Mouse (Mus musculus): ENCODE results near the gene Hyal3. TPM values are rescaled to one million over a fixed set of nuclear protein-coding genes. Genes with fewer than 3 reads are reported as not detected.
"Not testable (repeated sequence)": the region's sequence is repeated elsewhere in the genome, so short reads cannot be mapped to it uniquely, and the experiment has no call there.

Gene Hyal3
- total RNA-seq, 1 experiment from 2014 or later = 2.8 TPM

DNA sequence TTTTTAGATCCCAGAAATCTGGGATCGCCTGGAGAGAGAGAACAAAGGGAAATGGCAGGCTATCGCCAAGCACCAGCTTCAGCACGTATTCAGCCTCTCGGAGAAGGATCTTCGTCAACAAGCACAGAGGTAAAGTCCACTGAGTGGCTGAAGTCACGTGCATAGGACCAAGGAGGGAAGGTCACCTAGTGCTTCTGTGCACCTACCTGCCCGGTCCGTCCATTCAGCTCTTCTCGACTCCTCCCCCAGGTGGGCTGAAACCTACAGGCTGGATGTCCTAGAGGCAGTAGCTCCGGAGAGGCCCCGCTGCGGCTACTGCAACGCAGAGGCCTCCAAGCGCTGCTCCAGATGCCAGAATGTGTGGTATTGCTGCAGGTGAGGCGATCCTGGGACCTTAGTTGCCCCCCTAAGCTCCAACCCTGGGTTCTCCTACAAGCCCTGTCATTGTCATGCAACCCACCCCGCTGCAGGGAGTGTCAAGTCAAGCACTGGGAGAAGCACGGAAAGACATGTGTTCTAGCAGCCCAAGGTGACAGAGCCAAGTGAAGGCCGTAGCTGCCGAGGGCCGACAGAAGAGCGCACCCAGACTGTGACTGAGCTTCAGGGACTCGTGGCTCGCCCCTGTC, 30.0 kb upstream of the Hyal3 start:
- no peak for DNase-seq

DNA sequence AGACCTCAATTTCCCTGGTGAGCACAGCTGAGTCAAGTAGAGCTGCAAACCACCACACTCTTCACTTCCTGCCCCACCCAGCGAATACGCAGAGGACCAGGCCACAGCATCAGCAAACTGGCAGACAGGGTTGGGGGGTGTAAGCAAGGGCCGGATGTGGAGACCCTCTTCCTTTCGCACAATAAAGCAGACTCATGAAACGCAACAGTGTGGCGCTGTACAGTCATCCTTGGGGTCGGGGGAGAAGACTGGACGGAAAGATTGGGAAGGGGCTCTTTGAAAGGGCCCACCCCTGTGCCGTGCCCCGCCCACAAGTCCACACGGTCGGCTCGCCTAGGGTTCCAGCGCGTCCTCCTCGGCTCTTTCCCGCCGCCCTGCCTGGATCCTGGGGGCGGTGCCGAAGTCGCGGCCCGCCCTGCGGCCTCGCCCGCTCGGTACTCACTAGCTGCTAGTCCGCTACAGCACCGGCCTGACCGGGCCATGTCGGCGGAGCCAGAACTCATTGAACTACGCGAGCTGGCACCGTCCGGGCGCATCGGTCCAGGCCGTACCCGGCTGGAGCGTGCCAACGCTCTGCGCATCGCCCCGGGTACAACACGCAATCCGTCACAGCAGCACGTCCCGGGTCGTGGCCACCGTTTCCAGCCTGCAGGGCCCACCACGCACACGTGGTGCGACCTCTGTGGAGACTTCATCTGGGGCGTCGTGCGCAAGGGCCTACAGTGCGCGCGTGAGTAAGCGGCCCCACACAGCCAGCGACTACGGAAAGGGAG, 29.3 kb upstream of the Hyal3 start, which contains the start of gene Rassf1:
Gene Rassf1, plus strand, starts transcription at position 439 of the 773 bp plus-strand sequence.
- peak; percentile 76 for DNase-seq

DNA sequence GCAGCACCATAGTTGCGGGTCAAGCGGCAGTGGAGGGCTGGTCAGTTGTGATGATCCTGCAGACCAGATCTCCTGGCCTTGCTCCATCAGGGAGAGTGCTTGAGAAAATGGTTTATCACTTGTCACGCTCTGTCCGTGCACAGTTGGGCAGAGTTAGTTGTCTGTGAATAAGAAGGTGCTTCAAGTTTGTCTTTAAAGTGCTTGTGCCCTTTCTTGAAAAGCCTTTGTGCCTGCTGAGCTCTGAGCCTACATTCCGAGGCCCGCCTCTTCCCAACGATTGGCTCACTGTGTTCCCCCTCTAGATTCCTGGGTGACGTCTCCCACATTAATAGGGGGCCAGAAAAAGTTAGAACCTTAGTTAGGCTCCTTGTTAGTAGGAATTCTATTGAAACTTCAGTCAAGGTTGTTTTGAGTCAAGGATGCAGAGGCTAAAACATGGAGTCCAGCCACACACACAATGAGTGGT, 28.7 kb upstream of the Hyal3 start:
- no peak for DNase-seq

DNA sequence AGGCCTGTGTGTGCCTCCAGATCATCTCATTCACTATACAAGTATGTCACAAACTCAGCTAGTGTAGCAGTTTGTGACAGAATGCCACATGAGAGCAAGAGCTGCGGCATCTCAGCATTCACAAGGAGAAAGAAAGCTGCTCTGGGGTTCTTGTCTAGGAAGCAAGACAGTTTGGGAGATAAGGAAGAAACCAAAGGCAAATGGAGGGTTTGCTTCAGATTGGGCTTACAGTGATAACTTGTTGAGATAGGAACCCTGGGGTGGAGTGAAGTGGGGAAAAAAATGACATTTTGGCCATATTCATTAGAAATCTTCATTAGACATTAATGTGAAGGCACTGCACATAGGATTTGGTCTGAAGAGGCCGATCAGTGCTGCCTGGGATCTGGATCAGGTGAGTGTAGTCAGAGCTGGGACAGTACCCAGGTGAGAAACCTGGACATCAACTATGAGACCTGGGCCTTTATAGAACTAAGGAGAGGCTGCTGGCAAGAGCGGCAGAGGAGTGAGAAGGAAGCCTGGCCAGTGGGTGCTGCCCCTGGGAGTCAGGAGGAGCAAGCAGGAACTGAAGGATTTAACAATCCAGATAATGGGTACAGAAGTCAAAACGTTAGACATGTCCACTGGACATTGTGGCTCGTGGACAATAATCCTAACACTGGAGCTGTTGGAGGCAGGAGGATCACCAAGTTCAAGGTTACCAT, 27.8 kb upstream of the Hyal3 start:
- no peak for DNase-seq

DNA sequence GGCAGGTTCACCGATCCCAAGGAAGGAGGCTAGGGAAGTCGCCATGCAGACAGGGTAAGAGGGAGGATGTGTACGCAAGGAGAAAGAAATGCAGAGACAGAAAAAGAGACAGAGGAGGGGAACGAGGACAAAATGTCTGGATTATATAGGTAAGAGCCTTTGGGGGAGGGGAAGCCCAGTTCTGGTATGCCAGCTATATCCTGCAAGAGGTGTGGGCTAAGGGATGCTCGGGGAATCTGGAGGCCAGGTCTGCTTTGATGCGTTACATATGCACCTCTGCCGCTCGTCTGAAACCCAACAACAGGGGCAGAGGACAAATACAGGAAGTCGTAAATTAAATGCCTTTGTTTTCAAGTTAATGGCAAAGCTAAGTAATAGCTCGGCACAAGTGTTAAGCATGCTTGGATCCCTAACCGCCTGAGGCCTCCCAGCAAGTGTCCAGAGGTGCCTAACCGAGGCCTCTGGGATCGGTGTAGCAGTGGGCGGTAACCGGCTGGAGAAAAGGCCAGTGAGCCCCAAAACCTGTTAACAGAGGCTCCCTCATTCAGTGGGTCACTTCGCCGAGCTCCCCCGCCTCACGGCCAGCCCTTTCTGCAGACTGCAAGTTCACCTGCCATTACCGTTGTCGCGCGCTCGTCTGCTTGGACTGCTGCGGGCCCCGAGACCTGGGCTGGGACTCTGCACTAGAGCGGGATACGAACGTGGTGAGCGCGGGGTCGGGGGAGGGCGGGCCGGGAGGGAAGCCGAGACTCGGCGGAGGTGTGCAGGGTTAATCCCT, 26.9 kb upstream of the Hyal3 start:
- peak; percentile 46 for DNase-seq

DNA sequence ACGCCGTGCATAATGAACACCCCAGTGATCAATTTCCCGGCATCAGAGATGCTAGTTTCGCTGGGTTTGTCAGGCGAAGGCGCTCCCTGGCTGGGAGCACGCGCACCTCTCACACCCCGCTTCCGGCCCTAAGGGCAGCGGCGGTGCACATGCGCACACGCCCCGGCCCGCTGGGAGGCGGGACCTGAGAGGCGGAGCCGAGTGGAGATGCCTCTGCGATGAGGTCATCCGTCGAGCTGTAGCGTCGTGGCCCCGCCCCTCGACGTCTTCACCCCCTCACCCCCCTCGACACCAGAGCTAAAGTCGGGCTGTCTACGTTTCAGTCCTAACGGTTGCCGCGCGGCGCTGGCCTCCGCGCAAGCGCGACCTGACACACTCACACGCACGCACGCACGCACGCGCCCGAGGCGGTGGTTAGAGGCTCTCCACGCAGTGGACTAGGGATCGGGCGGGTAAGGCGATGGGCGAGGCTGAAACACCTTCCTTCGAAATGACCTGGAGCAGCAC, 26.2 kb upstream of the Hyal3 start:
- DNase-seq = peak; percentile 93

DNA sequence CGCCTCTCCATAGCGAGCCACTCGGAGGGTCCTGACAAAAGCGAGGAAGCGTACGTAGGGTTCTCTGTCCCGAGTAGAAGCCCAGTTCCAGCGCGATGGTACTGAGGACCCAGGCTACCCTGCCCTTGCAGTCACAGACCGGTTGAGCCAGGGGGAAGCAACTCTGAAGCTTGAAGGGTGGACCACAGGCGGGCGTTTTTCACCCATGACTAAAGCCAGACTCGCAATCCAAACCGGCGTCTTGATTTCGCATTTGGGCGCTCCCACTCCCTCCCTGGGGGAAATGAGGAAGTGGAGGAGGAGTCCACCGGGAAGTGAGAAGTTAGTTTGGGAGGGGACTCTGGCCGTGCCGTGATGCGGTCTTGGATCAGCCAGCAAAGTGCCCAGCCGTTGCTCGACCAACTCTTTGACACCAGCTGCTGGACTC, 25.6 kb upstream of the Hyal3 start:
- peak; percentile 53 for DNase-seq

DNA sequence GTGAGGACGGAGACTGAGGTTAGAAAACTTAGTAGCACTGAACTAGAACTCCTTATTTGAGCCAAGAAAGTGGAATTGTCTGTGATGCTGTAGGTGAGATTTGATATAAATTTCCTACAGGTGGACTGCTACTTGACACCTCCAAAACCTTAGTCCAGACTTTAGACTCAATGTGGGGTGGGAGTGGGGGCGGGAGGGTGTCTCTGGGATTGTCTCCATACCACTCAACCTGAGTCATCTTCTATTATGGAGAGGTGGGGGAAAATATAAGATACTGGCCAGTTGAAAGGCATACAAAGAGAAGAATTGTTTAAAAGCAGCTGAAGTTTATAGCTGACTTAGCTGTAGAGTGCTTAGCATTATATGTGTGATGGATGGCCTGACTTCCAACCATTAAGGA, 24.9 kb upstream of the Hyal3 start:
- DNase-seq = no peak

DNA sequence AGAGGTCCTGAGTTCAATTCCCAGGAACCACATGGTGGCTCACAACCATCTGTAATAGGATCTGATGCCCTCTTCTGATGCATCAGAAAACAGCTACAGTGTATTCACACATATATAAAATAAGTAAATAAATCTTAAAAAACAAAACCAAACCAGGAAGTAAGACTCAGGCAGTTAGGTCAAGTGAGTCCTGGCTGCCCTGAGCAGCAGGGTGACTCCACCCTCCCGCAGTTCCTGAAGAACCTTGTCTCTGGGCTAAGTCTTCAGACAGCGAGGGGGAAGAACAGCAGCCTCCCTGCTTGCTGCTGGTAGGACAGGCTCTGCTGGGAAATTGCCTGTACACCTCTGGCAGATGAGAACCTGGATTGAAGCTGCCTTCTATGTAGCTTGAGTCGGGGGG, 24.3 kb upstream of the Hyal3 start:
- DNase-seq = no peak

DNA sequence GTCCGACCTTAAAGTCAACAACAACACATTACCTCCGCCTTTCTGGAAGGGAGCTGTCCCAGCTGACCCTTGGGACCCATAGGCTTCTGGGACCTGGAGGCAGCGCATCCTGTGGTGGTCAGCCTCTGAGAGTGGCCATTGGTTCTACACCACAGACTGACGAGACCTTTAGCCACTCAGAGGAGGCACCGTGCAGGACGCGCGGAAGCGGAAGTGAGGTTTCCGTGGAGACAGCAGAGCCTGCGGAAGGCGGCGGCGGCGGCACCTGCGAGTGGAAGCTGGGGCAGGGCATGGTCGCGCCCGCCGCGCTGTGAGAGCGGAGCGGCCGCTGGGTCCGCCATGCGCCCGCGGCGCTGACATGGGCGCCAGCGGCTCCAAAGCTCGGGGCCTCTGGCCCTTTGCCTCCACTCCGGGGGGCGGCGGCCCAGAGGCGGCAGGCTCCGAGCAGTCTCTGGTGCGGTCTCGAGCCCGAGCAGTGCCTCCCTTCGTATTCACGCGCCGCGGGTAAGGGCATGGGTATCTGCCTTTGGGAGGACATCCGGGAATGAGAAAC, 17.5 kb upstream of the Hyal3 start, which contains the start of gene Tusc2:
Gene Tusc2, plus strand, starts transcription at position 227 of the 553 bp plus-strand sequence.
- DNase-seq = peak; percentile 94

DNA sequence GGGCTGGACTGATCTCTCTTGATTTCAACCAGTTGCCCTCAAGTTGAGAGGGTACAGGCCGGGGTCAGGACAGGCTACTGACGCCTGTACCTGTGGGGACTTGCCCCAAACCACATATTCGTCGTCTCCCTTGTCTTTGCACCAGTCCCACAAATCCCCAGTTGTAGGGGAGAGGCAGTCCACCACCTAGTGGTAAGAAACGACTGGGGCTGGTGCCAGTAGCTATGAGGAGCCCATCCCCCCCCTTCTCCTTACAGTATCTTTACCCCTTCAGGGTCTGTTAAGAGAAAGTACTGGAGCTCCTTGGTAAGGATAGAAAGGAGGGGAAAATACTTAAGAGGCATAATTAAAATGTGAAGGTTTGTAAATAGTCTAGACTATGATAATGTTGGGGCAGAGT, 15.1 kb upstream of the Hyal3 start:
- DNase-seq = not testable (repeated sequence)

DNA sequence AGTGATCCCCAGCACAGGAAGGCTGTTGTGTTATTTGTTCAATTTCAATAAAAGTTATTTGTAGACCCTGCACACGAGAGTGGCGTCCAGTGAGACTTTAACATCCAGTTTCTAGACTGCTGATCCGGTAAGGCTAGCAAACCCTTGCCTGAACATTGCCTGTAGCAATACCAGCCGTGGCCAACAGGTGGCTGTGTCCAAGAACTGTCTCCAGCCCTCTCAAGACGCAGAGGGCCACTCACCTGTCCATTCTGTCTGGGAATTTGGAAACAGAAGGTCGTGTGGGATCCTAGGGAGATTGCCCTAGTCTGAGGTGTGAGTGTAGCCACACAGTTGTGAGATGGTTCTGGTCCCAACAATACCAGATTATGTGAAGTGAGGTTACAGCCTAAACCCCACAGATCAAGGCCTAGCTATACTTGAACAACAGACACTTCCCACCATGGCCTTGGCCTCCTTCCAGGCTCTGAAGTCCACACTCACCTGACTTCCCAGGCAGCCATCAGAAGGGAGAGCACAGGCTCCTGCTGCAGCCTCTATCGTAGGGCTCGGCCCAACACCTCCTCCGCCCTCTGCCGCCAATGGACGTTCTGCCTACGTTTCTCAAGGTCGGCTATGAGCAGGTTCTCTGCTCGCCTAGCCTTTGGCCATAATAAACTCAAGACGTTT, 14.4 kb upstream of the Hyal3 start:
- peak; percentile 86 for DNase-seq

DNA sequence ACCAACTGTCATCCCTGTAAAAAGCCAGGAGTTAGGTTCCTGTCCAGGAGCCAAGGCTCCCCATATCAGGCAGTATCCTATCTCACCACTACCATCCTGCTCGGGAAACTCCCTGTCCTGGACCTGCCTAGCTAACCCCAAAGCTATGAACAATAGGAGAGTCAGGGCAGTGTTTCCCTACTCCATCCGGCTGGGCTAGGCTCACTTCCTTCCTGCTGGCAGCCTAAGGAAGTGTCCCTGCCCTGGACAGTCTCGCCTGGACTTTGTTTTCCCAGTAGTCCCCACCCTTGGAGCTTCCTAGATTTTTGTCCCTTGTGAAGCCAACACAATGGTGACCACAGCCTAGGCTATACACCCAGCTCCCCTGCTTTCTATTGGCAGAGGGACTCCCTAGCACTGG, 13.8 kb upstream of the Hyal3 start:
- no peak for DNase-seq

DNA sequence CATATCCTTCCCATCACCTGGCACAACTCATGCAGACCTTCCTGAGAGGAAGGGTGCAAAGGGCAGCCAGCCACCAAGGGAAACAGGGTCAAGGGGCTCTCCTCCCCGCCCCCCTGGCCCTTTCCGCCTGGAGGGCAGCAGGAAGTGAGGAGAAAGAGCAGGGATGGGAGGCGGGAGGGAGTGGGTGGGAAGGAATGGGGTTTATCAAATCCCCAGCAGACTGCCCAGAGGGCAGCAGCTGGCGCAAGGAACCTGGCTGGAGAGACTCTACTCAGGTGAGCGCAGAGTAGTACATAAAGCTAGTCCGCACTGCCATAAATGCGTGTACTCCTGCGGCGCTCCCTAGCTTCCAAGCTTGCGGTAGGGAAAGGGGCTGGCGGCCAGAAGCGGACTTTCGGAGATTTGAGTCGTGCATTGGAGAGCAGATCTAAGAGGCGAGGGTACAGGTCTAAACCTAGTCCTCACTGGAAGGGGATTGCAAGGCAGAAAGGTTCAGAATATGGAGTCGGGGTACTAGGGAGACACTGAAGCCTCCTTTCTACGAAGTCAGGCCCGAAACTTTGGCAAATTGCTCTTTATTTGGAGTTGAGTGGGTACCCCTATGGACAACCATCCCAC, 12.8 kb upstream of the Hyal3 start, which contains the start of gene Hyal2:
Gene Hyal2, plus strand, starts transcription at position 244 of the 618 bp plus-strand sequence.
- DNase-seq = peak; percentile 55

DNA sequence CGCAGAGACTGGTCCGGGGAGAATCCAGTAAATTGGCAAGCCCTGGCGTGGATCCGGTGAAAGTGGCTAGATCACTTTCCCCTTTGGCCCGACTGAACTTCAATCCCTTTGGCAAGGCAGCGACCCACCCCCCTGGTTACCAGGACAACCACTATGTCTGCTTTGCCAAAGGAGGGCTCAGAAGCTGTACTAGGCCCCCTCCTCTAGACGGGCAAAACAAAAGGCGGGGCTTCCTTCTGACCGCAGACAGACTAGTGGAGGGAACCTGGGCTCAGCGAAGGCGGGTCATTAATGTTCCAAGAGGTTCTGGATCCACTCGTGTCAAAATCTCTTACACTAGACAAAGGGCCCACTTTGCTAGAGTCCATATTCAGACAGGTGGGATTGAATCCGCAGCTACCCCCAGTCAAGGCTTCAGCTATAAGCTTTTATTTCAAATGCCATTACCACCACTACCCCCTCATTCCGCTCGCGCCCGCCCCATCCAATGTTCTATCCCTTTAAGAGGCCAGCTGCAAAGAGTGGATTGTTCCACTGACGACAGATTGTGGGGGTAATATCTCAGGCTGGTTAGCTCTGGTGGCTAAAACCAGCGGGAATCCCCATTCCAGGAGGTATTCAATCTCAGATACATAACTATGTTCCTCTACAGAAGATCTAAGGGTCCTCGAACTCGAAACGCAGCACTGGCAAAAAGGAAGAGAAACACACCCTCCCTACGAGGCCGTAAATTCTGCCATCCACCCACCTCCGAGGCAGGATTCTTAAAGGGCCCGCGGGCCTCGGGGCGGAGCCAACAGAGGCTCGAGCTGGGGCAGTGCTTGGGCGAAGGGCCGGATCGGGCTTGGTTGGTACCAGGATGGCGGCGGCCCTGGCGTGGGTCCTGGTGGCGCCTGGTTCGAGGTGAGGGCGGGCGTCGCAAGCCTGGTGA, 12.0 kb upstream of the Hyal3 start:
- peak; percentile 88 for DNase-seq

DNA sequence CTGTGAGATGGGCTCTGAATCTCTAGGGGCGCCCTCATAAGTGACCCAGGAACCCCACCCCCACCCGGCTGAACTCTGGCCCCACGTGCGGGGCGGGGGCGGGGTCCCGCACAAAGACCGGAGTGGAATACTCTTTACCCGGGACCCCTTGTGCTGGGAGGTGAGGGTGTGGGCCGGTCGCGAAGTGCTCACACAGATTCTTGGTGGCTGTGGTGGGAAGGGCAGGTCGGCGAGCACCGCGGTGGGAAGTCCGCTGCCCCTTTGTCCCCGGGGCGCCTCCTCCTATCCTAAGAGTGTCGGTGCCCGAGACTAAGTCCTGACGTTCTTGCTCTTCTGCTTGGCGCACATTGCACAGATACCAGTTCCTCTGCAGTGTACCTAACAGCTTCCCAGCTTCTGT, 11.3 kb upstream of the Hyal3 start:
- no peak for DNase-seq

DNA sequence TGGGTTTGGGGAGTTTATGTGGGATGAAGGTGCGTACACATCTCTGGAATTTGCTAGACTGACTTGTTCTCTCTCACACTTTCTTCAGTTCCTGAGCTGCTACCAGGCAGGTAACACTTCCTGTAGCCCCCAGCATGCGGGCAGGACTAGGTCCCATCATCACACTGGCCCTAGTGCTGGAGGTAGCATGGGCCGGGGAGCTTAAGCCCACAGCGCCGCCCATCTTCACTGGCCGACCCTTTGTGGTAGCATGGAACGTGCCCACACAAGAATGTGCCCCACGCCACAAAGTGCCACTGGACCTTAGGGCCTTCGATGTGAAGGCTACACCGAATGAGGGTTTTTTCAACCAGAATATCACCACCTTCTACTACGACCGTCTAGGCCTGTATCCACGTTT, 10.6 kb upstream of the Hyal3 start:
- DNase-seq = no peak

DNA sequence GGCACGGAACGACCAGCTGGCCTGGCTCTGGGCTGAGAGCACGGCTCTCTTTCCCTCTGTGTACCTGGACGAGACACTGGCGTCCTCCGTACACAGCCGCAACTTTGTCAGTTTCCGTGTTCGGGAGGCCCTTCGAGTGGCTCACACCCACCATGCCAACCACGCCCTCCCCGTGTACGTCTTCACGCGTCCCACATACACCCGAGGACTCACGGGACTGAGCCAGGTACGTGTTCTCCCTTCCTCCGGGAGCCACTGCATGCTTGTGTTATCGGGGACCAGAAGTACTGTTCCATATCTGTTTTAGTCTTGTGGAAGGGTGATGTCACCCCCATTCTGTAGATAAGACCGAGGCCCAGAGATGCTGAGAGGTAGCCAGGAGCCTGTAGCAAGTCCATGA, 9.8 kb upstream of the Hyal3 start:
- no peak for DNase-seq
